In genomic region chr2:25428442-25429236, GRCm38 (mm10) we compare ENCODE assay signal across 7 mouse cellular contexts. TPM values are rescaled to one million over a fixed set of nuclear protein-coding genes. Genes with fewer than 3 reads are reported as not detected.
DNase-seq lines count a peak whose midpoint lies in the region; ATAC-seq lines count a peak whose summit lies in the region.

TSS of gene Abca2 (plus strand) at chr2:25428703.

- peak within 1 kb of the TSS; percentile 97 for H3K4me2 ChIP-seq in intestine, embryonic 15.5 days (replicated peaks)

- H3K36me3 ChIP-seq in intestine, embryonic 15.5 days: no peaks in the 10 kb centered on the region
- peaks cover 6% of the 10 kb centered on the region; the same call in 1 of the 2 replicates for H3K36me3 ChIP-seq in midbrain, embryonic 10.5 days

- intact Hi-C loops in gastrocnemius, postnatal 36 days (cut with DNase I): loop anchor here (5.0 kb wide), 1 partner anchor 51 kb away; no protein-coding TSS in a partner anchor
- intact Hi-C loops in left cerebral cortex, postnatal 25 days (cut with DNase I): loop anchor here (1.0 to 10.0 kb wide), 4 partner anchors 25 to 72 kb away; partner anchors contain the start of genes C8g, Fbxw5 and Paxx

- no peaks in the 10 kb centered on the region for H3K9me3 ChIP-seq in intestine, embryonic 15.5 days
- H3K9me3 ChIP-seq in midbrain, embryonic 10.5 days (replicated peaks): no peaks in the 10 kb centered on the region

- no peak within 1 kb of the TSS for H3K27ac ChIP-seq in intestine, embryonic 15.5 days
- H3K27ac ChIP-seq in midbrain, embryonic 10.5 days (replicated peaks): peak within 1 kb of the TSS; percentile 91

- under 1% methylated on average over 81 of the region's 89 CpGs for WGBS in intestine, embryonic 15.5 days
- under 1% methylated on average over 89 of the region's 89 CpGs for WGBS in midbrain, embryonic 10.5 days

- peak within 1 kb of the TSS; percentile 69 for H3K9ac ChIP-seq in intestine, embryonic 15.5 days

- peak; percentile 94 for ATAC-seq in intestine, embryonic 15.5 days

- peak; percentile 96 to 98 for DNase-seq in adrenal gland, adult 18-20 months (ENCODE audit: low spot score in 2 of 2)
- DNase-seq in embryo, embryonic 11 days: peak; percentile 98
- peak; percentile 90 for DNase-seq in gastrocnemius, postnatal 36 days
- peak; percentile 98 for DNase-seq in left cerebral cortex, postnatal 25 days (ENCODE audit: low spot score in 2 of 2)
- DNase-seq in midbrain, embryonic 10.5 days (ENCODE audit: low spot score): peak; percentile 94
- DNase-seq in right cerebral cortex, postnatal 4 days: peak; percentile 95

- peaks cover 28% of the 10 kb centered on the region for H3K27me3 ChIP-seq in intestine, embryonic 15.5 days (replicated peaks)
- peaks cover 53% of the 10 kb centered on the region for H3K27me3 ChIP-seq in midbrain, embryonic 10.5 days (ENCODE audit: low read depth, poor library complexity, severe bottlenecking)

- H3K4me3 ChIP-seq in intestine, embryonic 15.5 days (replicated peaks): peak within 1 kb of the TSS; percentile 71
- H3K4me3 ChIP-seq in midbrain, embryonic 10.5 days: peak within 1 kb of the TSS; percentile 87

- H3K4me1 ChIP-seq in intestine, embryonic 15.5 days (replicated peaks): 0 out of 2 replicates have a peak, but pooled peaks cover 5% of the 10 kb centered on the region
- H3K4me1 ChIP-seq in midbrain, embryonic 10.5 days: peaks cover 48% of the 10 kb centered on the region

RNA-seq across cellular contexts. Expression of gene Abca2, which starts in this region (rescaled TPM):
- total RNA-seq in adrenal gland, adult 18-20 months (2021): 10 to 100 TPM; 36.9 to 48.5 TPM
- total RNA-seq in gastrocnemius, postnatal 36 days (2021): 10 to 100 TPM; 12.3 to 16.5 TPM
- polyA plus RNA-seq in intestine, embryonic 15.5 days (2015; fragmentation: Nextera tagmentation; extraction: Ambion mirVana): 2.8 and 3.7 TPM in 2 replicates
- total RNA-seq in left cerebral cortex, postnatal 25 days (2021): 100 to 1,000 TPM; 154 to 165 TPM
- polyA plus RNA-seq in midbrain, embryonic 10.5 days (2016; fragmentation: Nextera tagmentation; extraction: Ambion mirVana): 6.2 and 8.1 TPM in 2 replicates
